Mouse (Mus musculus): ENCODE results near the gene Cfd. TPM values are rescaled to one million over a fixed set of nuclear protein-coding genes. Genes with fewer than 3 reads are reported as not detected.

Cfd gene
- polyA plus RNA-seq, 1 experiment from 2014 or later: not detected

- Histone ChIP-seq H3K27ac (peak overlapping the region; percentile 26), H3K36me3 (peaks cover 95% of the 10 kb centered on the region), H3K4me2 (no peak overlapping the region), H3K4me3 (replicated peaks) (no peak overlapping the region), H3K9me3 (no peaks in the 10 kb centered on the region), H3K27me3 (no peaks in the 10 kb centered on the region), H3K9ac (replicated peaks) (no peak overlapping the region), H3K4me1 (replicated peaks) (peaks cover 75% of the 10 kb centered on the region)
- no peak for ATAC-seq (ENCODE audit: insufficient number of reproducible peaks, insufficient read depth, low FRiP score, low TSS enrichment, low read depth)
- WGBS: 64% methylated on average over 10 of the region's 10 CpGs
Observed at GRCm38 (mm10) chr10:79936284-79936910, 45.7 kb downstream of the Cfd start.

- Histone ChIP-seq H3K9ac (replicated peaks) (no peak overlapping the region; the same call in 1 of the 2 replicates), H3K36me3 (peaks cover 95% of the 10 kb centered on the region), H3K4me2 (no peak overlapping the region), H3K27ac (peak overlapping the region; percentile 26), H3K27me3 (no peaks in the 10 kb centered on the region), H3K9me3 (no peaks in the 10 kb centered on the region), H3K4me1 (replicated peaks) (peaks cover 69% of the 10 kb centered on the region), H3K4me3 (replicated peaks) (no peak overlapping the region)
- 81% methylated on average over 27 of the region's 27 CpGs for WGBS
- ATAC-seq (ENCODE audit: insufficient number of reproducible peaks, insufficient read depth, low FRiP score, low TSS enrichment, low read depth): no peak
Observed at GRCm38 (mm10) chr10:79936911-79937441, 46.3 kb downstream of the Cfd start.

- ATAC-seq (ENCODE audit: insufficient number of reproducible peaks, insufficient read depth, low FRiP score, low TSS enrichment, low read depth): no peak
- Histone ChIP-seq H3K27me3 (no peaks in the 10 kb centered on the region), H3K27ac (0 out of 2 replicates have a peak overlapping the region, but pooled peaks have one; percentile 35), H3K4me1 (replicated peaks) (peaks cover 62% of the 10 kb centered on the region), H3K9me3 (no peaks in the 10 kb centered on the region), H3K4me2 (no peak overlapping the region), H3K36me3 (peaks cover 92% of the 10 kb centered on the region), H3K4me3 (replicated peaks) (no peak overlapping the region), H3K9ac (replicated peaks) (no peak overlapping the region)
- WGBS: 67% methylated on average over 11 of the region's 11 CpGs
Observed at GRCm38 (mm10) chr10:79937775-79938526, 47.3 kb downstream of the Cfd start.

- peaks cover 63% of the 10 kb centered on the region for H3K4me1 ChIP-seq (replicated peaks)
- peaks cover 76% of the 10 kb centered on the region for H3K36me3 ChIP-seq
- H3K27me3 ChIP-seq: no peaks in the 10 kb centered on the region
- no peaks in the 10 kb centered on the region for H3K9me3 ChIP-seq
- no peak for ATAC-seq (ENCODE audit: insufficient number of reproducible peaks, insufficient read depth, low FRiP score, low TSS enrichment, low read depth)
- H3K27ac ChIP-seq: no peak overlapping the region
- no peak overlapping the region for H3K9ac ChIP-seq (replicated peaks)
- 53% methylated on average over 7 of the region's 7 CpGs for WGBS
- H3K4me2 ChIP-seq: no peak overlapping the region
- H3K4me3 ChIP-seq (replicated peaks): no peak overlapping the region
Observed at GRCm38 (mm10) chr10:79940749-79941148, 50.1 kb downstream of the Cfd start.

Small RNAs within 50 kb of the gene (microRNA-seq; reads per million reads assigned to microRNA genes)
- gene Mir6910: not detected

Other genes starting within 250 kb of the Cfd start
- gene Odf3l2, start 245.1 kb upstream of the Cfd start, polyA plus RNA-seq (2016; fragmentation: Nextera tagmentation; extraction: Ambion mirVana): not detected in 2 replicates
- 7.1 and 7.2 TPM in 2 replicates for gene Madcam1, start 226.3 kb upstream of the Cfd start, polyA plus RNA-seq (2016; fragmentation: Nextera tagmentation; extraction: Ambion mirVana)
- gene Tpgs1, start 221.5 kb upstream of the Cfd start, polyA plus RNA-seq (2016; fragmentation: Nextera tagmentation; extraction: Ambion mirVana): 57.6 and 63.1 TPM in 2 replicates
- 139 and 149 TPM in 2 replicates for gene Cdc34, start 208.7 kb upstream of the Cfd start, polyA plus RNA-seq (2016; fragmentation: Nextera tagmentation; extraction: Ambion mirVana)
- 0.74 and 1.2 TPM in 2 replicates for gene Gzmm, start 201.8 kb upstream of the Cfd start, polyA plus RNA-seq (2016; fragmentation: Nextera tagmentation; extraction: Ambion mirVana)
- gene Bsg, start 186.4 kb upstream of the Cfd start, polyA plus RNA-seq (2016; fragmentation: Nextera tagmentation; extraction: Ambion mirVana): 676 and 680 TPM in 2 replicates
- 0.15 TPM in 1 of 2 replicates, not detected in the other for gene Hcn2, start 174.2 kb upstream of the Cfd start, polyA plus RNA-seq (2016; fragmentation: Nextera tagmentation; extraction: Ambion mirVana)
- gene Polrmt, start 144.3 kb upstream of the Cfd start, polyA plus RNA-seq (2016; fragmentation: Nextera tagmentation; extraction: Ambion mirVana): 54.0 and 54.1 TPM in 2 replicates
- gene Fgf22, start 135.8 kb upstream of the Cfd start, polyA plus RNA-seq (2016; fragmentation: Nextera tagmentation; extraction: Ambion mirVana): 0.24 and 0.60 TPM in 2 replicates
- gene Rnf126, start 123.9 kb upstream of the Cfd start, polyA plus RNA-seq (2016; fragmentation: Nextera tagmentation; extraction: Ambion mirVana): 108 and 113 TPM in 2 replicates
- gene Fstl3, start 113.6 kb upstream of the Cfd start, polyA plus RNA-seq (2016; fragmentation: Nextera tagmentation; extraction: Ambion mirVana): 3.0 and 4.0 TPM in 2 replicates
- gene Prss57, start 99.9 kb upstream of the Cfd start, polyA plus RNA-seq (2016; fragmentation: Nextera tagmentation; extraction: Ambion mirVana): not detected in 2 replicates
- gene Palm, start 97.3 kb upstream of the Cfd start, polyA plus RNA-seq (2016; fragmentation: Nextera tagmentation; extraction: Ambion mirVana): 121 TPM in 2 replicates
- 0.28 and 0.67 TPM in 2 replicates for gene Misp, start 69.9 kb upstream of the Cfd start, polyA plus RNA-seq (2016; fragmentation: Nextera tagmentation; extraction: Ambion mirVana)
- gene Ptbp1, start 36.4 kb upstream of the Cfd start, polyA plus RNA-seq (2016; fragmentation: Nextera tagmentation; extraction: Ambion mirVana): 373 and 403 TPM in 2 replicates
- gene Prtn3, start 16.4 kb upstream of the Cfd start, polyA plus RNA-seq (2016; fragmentation: Nextera tagmentation; extraction: Ambion mirVana): 15.1 and 15.3 TPM in 2 replicates
- gene Plppr3, start 16.2 kb upstream of the Cfd start, polyA plus RNA-seq (2016; fragmentation: Nextera tagmentation; extraction: Ambion mirVana): 157 and 162 TPM in 2 replicates
- not detected in 2 replicates for gene Elane, start 4.6 kb upstream of the Cfd start, polyA plus RNA-seq (2016; fragmentation: Nextera tagmentation; extraction: Ambion mirVana)
- 50.8 and 53.7 TPM in 2 replicates for gene Med16, start 18.1 kb downstream of the Cfd start, polyA plus RNA-seq (2016; fragmentation: Nextera tagmentation; extraction: Ambion mirVana)
- 5.5 and 21.1 TPM in 2 replicates for gene Gm26602, start 20.0 kb downstream of the Cfd start, polyA plus RNA-seq (2016; fragmentation: Nextera tagmentation; extraction: Ambion mirVana)
- 1.1 and 1.2 TPM in 2 replicates for gene Kiss1r, start 26.1 kb downstream of the Cfd start, polyA plus RNA-seq (2016; fragmentation: Nextera tagmentation; extraction: Ambion mirVana)
- gene R3hdm4, start 30.4 kb downstream of the Cfd start, polyA plus RNA-seq (2016; fragmentation: Nextera tagmentation; extraction: Ambion mirVana): 149 and 161 TPM in 2 replicates
- gene Arid3a, start 36.2 kb downstream of the Cfd start, polyA plus RNA-seq (2016; fragmentation: Nextera tagmentation; extraction: Ambion mirVana): 8.4 and 8.6 TPM in 2 replicates
- 120 and 122 TPM in 2 replicates for gene Wdr18, start 69.3 kb downstream of the Cfd start, polyA plus RNA-seq (2016; fragmentation: Nextera tagmentation; extraction: Ambion mirVana)
- gene Grin3b, start 79.9 kb downstream of the Cfd start, polyA plus RNA-seq (2016; fragmentation: Nextera tagmentation; extraction: Ambion mirVana): 0.54 and 0.68 TPM in 2 replicates
- gene Tmem259, start 93.5 kb downstream of the Cfd start, polyA plus RNA-seq (2016; fragmentation: Nextera tagmentation; extraction: Ambion mirVana): 20.7 and 22.5 TPM in 2 replicates
- 216 and 240 TPM in 2 replicates for gene Cnn2, start 97.7 kb downstream of the Cfd start, polyA plus RNA-seq (2016; fragmentation: Nextera tagmentation; extraction: Ambion mirVana)
- gene Abca7, start 105.6 kb downstream of the Cfd start, polyA plus RNA-seq (2016; fragmentation: Nextera tagmentation; extraction: Ambion mirVana): 2.1 and 2.3 TPM in 2 replicates
- gene Arhgap45, start 125.8 kb downstream of the Cfd start, polyA plus RNA-seq (2016; fragmentation: Nextera tagmentation; extraction: Ambion mirVana): 12.5 and 12.6 TPM in 2 replicates
- gene Polr2e, start 148.9 kb downstream of the Cfd start, polyA plus RNA-seq (2016; fragmentation: Nextera tagmentation; extraction: Ambion mirVana): 241 and 251 TPM in 2 replicates
- 463 and 494 TPM in 2 replicates for gene Gpx4, start 156.3 kb downstream of the Cfd start, polyA plus RNA-seq (2016; fragmentation: Nextera tagmentation; extraction: Ambion mirVana)
- gene Sbno2, start 214.7 kb downstream of the Cfd start, polyA plus RNA-seq (2016; fragmentation: Nextera tagmentation; extraction: Ambion mirVana): 13.9 and 14.4 TPM in 2 replicates
- 16.1 and 18.1 TPM in 2 replicates for gene Stk11, start 224.9 kb downstream of the Cfd start, polyA plus RNA-seq (2016; fragmentation: Nextera tagmentation; extraction: Ambion mirVana)
- 460 and 465 TPM in 2 replicates for gene Atp5d, start 247.8 kb downstream of the Cfd start, polyA plus RNA-seq (2016; fragmentation: Nextera tagmentation; extraction: Ambion mirVana)
- 4.9 and 5.6 TPM in 2 replicates for gene Cbarp, start 250.0 kb downstream of the Cfd start, polyA plus RNA-seq (2016; fragmentation: Nextera tagmentation; extraction: Ambion mirVana)

All from limb, embryonic 12.5 days (tissue).